Mouse (Mus musculus) lung, postnatal 14 days (tissue): ENCODE results near the gene Rusc1.
"Not testable (repeated sequence)": the region's sequence is repeated elsewhere in the genome, so short reads cannot be mapped to it uniquely, and the experiment has no call there.

Experiments used
- DNase-seq: peaks from one replicate; pipeline ENCODE4 v3.0.0; 2021

Gene Rusc1

DNA sequence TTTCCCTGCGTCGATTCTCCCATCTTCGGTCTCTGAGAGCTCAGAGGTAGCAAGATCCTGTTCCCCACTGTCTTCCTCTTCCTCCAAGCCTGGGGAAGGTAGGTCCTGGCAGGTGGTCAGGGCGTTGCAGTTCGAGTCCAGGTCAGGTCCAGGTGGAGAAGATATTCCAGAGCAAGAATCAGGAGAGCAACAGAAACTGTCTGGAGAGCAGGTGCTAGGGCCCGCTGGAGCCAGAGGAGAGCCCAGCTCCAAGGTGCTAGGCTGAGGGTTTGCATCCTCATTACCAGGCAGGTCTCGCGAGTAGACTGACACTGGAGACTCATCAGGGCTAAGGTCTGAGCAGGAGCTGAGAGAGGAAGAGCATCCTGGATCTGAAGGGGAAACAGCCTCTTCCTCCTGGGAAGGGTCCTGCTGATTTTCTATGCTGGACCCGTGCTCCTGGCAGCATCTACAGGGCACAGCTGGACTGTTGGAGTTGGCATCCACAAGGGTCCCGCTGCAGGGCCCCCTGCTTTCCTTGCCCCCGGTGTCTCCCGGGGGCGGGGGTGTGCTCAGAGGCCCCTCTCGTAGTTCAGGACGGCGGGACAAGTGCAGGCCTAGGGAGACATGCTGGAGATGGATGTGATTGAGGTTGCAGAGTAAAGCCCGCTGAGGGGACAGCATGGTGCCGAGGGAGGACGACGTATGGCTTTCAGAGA is 1.2 kb downstream of the Rusc1 start:
- no peak for DNase-seq

DNA sequence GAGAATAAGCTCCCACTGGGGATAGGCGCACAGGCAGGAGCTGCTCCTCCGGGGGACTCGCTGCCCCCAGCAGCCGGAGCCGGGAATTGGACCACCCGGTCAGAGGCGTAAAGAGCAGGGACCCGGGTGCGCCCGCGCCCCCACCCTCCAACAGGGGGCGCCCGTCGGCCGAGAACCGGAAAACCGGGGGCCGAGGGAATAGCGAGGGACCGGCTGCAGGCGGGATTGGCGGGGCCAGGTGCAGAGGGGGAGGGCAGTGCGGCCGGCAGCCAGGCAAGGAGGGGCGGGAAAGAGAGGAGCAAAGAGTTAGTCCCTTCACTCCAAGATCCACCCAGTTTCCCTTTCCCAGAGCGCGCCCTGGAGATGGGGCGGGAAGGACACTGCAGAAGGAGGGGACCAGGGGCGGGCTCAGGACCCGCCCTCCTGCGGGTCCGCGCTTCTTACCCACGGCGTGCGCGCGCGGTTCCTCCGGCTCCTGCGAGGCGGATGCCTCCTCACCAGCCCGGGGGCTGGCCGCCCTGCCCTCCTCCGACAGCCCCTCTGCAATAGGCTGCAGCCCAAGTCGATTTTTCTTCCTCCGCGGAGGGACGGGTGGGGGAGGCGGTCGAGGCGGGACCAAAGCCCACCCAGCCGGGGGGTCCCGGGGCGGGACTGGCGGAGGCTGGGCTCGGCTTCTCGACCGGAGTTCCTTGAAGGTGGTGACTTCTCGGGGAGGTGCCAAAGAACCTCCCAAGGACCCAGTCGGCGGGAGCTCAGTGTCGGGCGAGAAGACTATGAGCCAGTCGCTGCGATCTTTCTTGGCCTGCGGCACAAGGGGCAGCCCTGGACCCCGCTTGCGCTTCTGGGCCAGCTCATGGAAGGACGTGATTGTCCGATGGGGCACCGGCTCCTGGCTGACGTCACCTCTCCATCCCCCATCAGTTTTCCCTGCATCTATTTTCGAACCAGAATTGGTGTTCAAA is 2.1 kb downstream of the Rusc1 start:
- peak; percentile 87 for DNase-seq

DNA sequence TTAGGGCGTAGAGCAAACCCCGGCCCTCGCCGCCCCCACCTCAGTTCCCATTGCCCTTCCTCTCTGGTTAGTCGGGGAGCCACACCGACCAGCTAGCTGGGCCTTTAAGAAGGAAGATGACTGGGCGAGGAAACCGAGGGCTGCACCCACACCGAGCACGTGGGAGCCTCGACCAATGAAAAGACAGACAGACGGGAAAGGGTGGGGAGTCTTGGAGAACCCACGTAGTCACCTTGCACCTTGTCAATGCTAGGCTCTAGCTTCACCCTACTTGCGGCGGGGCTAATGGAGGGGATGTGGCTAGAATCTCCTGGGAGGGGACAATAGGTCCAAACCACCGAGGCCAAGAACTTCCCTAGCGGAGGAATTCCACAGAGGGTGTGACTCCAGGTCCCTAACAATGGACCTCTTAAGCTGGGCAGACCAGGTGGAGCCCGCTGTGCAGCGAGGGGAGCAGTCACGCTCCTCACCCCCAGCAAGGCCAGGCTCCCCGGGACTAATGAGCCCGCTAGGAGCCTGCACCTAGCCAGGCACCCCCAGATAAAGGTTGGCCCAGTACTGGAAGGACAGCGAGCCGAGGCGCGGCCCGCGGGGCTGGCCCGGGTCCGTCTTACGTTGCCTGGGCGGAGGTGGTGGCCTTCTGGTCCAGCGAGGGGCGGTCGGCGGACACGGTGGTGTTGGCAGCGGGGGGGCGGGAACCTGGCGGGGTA is 3.1 kb downstream of the Rusc1 start:
- DNase-seq, result peak; percentile 85

DNA sequence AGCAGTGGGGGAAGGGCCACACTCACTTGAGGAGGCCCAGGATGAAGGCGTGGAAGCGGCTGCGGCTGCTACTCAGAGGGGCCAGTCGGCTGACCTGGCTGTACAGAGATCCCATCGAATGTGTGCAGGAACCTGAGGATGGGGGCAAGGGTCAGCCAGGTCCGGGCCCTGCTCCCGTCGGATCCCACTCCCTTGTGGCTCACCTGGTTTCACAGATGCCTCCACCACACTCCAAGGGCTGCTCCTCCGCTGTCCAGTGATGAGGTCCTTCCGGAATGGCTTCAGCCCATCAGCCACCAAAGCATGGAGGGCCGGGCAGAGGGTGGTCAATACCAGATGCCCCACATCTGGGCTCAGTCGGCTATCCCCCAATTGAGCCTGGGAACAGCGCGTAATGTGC is 4.1 kb downstream of the Rusc1 start:
- DNase-seq, result no peak

DNA sequence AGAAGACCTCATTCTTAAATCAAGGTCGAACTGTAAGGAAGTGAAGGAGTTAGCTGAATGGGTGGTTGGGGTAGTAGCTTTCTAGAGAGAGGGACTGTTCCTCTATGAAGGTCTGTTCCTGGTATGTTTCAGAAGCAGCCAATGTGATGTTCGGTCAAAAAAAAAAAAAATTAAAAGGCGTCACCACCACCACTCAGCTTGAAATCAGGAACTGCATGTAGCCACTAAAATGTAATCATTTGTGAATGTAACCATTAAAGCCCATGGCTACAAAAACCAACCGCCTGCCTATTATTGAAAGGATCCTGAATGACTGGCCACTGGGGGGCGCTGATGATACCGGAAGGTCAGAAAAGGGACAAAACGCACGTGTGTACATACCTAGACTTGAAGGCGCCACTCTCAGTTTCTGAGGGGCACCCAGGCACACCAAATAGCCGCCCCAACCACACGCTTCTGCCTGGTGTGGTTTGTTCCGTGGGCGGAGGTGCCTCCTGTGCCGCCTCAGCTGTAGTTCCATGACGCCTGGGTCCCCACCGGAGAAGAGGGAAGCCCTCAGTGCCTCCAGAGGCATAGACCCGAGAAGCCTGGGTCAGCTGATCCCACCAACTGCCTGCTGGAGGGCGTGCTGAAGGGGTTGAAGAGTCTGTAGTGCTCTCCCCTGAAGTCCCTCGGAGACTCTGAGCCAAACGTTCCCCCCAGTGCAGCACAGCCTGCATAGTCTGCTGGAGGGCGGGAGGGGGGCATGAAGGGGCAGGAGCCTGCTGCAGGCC is 5.6 kb downstream of the Rusc1 start:
- peak; percentile 91 for DNase-seq

DNA sequence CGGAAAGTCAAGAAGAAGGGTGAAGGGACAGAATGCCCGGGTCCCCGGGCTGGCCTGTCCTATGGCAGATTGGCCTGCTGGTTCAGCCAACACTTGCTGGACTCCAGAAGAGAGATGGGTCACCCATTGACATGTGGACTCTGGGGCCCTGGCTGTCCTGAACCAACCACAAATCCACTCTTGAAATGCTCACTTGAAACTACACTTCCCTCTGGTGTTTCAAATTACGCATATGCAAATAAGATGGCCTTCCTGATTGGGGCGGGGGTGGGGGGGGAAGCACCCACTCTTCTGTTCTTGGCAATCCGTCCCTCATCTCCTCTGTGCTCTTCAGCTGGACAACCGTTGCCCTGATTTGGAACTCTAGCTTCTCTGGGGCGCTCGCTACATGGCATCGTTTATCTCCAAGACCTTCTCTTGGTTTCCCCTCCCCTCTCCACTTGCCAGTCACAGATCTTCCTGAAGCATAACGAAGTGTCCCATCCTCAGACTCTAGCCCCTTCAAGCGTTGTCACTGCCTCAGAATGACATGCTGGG is 8.4 kb downstream of the Rusc1 start:
- no peak for DNase-seq

DNA sequence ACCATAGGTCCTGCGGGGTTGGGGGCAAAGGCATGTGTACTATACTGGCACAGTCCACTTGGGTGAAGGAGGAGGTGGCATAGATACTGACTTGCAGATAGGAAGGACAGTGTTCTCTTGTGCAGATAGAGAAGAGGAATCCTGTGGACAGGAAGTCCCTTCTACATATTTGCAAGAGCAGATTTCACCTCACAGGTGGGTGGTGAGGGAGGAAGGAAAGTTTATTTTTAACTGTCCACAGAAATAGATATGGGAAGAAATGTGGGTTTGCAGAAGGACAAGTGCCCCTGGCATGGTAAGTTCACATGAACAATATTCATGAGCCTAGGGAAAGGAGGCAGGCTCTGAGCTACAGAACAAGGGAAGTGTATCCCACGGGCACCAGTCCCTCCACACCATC is 9.0 kb downstream of the Rusc1 start:
- no peak for DNase-seq

DNA sequence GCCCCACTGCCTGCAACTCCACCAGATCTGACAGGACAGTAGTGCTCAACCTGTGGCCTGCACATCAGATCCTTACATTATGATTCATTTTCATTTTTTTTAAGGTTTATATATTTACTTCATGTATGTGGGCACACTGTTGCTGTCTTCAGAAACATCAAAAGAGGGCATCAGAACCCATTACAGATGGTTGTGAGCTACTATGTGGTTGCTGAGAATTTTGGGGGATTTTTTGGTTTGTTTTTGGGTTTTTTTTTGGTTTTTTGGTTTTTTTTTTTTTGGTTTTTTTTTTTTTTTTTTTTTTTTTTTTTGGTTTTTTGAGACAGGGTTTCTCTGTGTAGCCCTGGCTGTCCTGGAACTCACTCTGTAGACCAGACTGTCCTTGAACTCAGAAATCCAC is 10.8 kb downstream of the Rusc1 start:
- not testable (repeated sequence) for DNase-seq

DNA sequence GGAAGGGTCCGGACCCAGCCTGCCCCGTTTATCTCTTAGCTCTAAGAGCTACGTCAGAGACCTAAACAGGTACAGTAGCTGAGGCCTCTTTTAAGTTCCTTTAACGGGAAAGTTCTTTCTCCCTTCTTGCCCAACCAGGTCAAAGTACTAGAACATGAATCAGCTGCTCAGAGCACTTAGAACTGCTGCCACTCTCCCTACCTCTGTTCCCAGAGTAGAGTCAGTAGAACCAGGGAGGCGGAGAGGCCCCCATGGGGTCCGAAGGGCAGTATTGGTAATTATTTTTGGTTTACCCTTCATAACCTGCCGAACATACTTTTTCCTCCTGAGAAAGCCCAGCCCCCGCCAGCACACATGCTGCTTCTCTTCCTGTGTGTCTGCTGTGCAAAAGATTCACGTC is 15.7 kb downstream of the Rusc1 start:
- DNase-seq, result no peak

DNA sequence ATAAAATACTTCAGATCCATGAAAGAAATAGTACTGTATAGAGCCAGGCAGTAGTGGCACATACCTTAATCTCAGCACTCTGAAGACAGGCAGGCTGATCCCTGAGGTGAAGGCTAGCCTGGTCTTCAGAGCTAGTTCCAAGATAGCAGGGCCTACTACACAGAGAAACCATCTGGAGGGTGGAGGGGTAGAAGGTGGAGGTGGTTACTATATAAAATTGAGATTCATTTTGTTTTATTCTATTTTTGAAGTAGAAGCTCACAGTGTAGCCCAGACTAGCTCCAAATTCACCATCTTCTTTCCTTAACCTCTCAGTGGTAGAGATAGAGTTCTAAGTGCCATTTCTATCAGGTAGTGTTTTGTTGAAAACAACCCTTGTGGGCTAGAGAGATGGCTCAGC is 25.8 kb downstream of the Rusc1 start:
- no peak for DNase-seq

DNA sequence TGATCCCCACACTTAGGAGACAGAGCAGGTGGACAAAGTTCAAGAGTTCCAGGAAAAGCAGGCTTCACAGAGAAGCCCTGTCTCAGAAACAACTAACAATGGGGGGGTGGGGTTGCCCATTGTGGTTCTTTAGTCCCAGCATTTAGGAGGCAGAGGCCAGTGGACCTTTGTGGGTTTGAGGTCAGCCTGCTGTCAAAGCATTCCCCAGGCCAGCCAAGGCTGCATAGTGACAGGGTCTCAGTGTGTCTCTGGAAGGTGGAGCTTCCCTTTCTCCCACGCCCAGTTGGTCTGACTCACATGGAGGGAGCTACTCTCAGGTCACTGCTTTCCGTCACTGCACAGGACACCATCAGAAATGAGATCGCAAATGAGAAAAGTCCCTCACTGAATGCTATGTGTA is 31.4 kb downstream of the Rusc1 start:
- no peak for DNase-seq

DNA sequence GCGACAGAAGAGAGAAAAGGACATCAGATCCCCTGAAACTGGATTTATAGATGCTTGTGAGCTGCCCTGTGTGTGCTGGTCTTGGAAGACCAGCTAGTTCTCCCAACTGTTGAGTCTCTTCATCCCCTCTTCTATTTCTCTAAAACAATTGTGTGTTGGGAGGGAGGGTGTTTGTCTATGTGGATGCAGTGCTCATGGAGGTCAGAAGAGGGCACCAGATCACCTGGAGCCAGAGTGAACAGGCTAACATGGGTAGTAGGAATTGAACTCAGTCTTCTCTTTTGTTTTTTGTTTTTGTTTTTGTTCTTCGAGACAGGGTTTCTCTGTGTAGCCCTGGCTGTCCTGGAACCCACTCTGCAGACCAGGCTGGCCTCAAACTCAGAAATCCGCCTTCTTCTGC is 34.3 kb downstream of the Rusc1 start:
- DNase-seq, result peak; percentile 36

DNA sequence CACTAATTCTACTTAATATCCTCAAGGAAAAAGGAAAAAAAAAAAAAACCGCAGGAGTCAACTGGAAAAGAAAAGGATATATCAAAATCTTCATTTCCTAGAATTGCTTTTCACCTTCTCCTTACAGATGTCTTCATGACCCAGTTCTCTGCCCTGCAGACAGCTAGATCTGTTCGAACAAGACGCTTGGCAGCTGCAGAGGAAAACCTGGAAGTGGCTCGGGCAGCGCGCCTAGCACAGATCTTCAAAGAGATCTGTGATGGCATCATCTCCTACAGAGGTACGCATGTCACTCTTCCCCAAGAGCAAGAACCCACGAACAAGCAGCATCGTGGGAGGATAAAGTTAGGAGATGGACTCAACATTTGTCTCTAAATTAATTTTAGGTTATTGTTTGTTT is 34.8 kb downstream of the Rusc1 start:
- DNase-seq, result no peak

DNA sequence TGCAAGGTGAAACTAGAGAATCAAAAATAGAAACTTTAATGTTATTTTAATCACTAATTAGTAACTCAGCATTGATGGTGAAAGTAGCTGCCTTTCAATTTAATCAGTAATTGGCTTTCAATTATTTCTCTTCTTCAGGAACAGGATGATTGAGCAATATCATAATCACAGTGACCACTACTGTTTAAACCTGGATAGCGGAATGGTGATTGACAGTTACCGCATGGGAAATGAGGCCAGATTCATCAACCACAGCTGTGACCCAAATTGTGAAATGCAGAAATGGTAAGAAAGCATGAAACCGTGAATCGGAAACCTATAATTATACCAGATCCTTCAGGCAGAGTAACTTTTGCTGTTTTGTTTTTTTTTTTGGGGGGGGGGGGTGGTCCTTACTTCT is 49.8 kb downstream of the Rusc1 start:
- no peak for DNase-seq
